Mouse (Mus musculus) ES-E14 (cell line): ENCODE measurements around the gene Dpyd.

Experiments
- HCFC1 ChIP-seq: IDR thresholded peaks from 2 replicates; pipeline ENCODE4 v1.6.1; 2012; ENCODE audit warnings: low read length, inconsistent platforms, borderline replicate concordance; ENCODE audit not compliant: insufficient read depth
- ZNF384 ChIP-seq: IDR thresholded peaks from 2 replicates; pipeline ENCODE4 v1.6.1; 2012; ENCODE audit warnings: low read depth, low read length, inconsistent platforms

DNA sequence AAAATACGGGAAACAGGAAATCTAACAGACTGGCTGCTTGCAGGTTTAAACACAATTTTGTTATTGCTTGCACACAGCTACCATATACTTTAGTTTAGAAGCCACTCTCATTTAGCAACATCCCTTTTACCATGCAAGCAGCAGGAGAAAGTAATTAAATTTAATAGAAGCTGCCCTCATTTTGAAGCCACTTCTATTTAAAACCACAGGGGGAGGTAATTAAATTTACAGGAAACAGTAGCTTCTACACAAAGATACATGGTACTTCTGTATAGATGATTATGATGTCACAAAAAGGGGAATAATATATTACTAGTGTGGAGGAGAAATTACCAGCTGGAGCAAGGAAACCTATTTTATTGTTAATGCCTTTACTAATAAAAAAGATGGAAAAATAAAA, 113.5 kb downstream of the Dpyd start:
- TF ChIP-seq HCFC1, result no peak
- no peak for TF ChIP-seq ZNF384
